Mouse (Mus musculus): ENCODE measurements around the gene Lbh. TPM values are rescaled to one million over a fixed set of nuclear protein-coding genes. Genes with fewer than 3 reads are reported as not detected.

Gene Lbh
- polyA plus RNA-seq, 1 experiment, result 216 TPM

GRCm38 (mm10) chr17:72890398-72890898 is 27.7 kb upstream of the Lbh start:
- Histone ChIP-seq H3K36me3 (ENCODE audit: control insufficient read depth, insufficient read depth, low read length) (no peaks in the 10 kb centered on the region), H3K4me1 (replicated peaks; ENCODE audit: control insufficient read depth, insufficient read depth, low read length) (peaks cover 15% of the 10 kb centered on the region), H3K4me3 (ENCODE audit: control insufficient read depth, insufficient read depth, low read length) (no peak overlapping the region), H3K27me3 (ENCODE audit: control insufficient read depth, insufficient read depth, low read length) (no peaks in the 10 kb centered on the region), H3K27ac (ENCODE audit: control insufficient read depth, insufficient read depth, low read length) (no peak overlapping the region)
- TF ChIP-seq CTCF (IDR thresholded peaks at IDR 0.05; ENCODE audit: borderline replicate concordance, control insufficient read depth, extremely low read depth, insufficient read depth, low read length, poor library complexity) (no peak), POLR2A (IDR thresholded peaks at IDR 0.05; ENCODE audit: control insufficient read depth, extremely low read depth, insufficient read depth, low read length, poor library complexity) (no peak)
- no peak for DNase-seq
- whole genome bisulfite sequencing, result 91% methylated on average over 8 of the region's 8 CpGs

- Histone ChIP-seq H3K4me3 (ENCODE audit: control insufficient read depth, insufficient read depth, low read length) (no peak overlapping the region), H3K4me1 (replicated peaks; ENCODE audit: control insufficient read depth, insufficient read depth, low read length) (peaks cover 15% of the 10 kb centered on the region), H3K36me3 (ENCODE audit: control insufficient read depth, insufficient read depth, low read length) (no peaks in the 10 kb centered on the region), H3K27me3 (ENCODE audit: control insufficient read depth, insufficient read depth, low read length) (no peaks in the 10 kb centered on the region), H3K27ac (ENCODE audit: control insufficient read depth, insufficient read depth, low read length) (no peak overlapping the region)
- 90% methylated on average over 6 of the region's 6 CpGs for WGBS
- DNase-seq, result no peak
- TF ChIP-seq POLR2A (IDR thresholded peaks at IDR 0.05; ENCODE audit: control insufficient read depth, extremely low read depth, insufficient read depth, low read length, poor library complexity), result no peak
- TF ChIP-seq CTCF (IDR thresholded peaks at IDR 0.05; ENCODE audit: borderline replicate concordance, control insufficient read depth, extremely low read depth, insufficient read depth, low read length, poor library complexity), result no peak
Observed at GRCm38 (mm10) chr17:72891556-72891955, 26.5 kb upstream of the Lbh start.

GRCm38 (mm10) chr17:72895506-72895905 is 22.6 kb upstream of the Lbh start:
- WGBS, result 95% methylated on average over 3 of the region's 3 CpGs
- no peak for DNase-seq
- Histone ChIP-seq H3K27me3 (ENCODE audit: control insufficient read depth, insufficient read depth, low read length) (no peaks in the 10 kb centered on the region), H3K27ac (ENCODE audit: control insufficient read depth, insufficient read depth, low read length) (no peak overlapping the region), H3K4me3 (ENCODE audit: control insufficient read depth, insufficient read depth, low read length) (no peak overlapping the region), H3K36me3 (ENCODE audit: control insufficient read depth, insufficient read depth, low read length) (no peaks in the 10 kb centered on the region), H3K4me1 (replicated peaks; ENCODE audit: control insufficient read depth, insufficient read depth, low read length) (peaks cover 2% of the 10 kb centered on the region)
- TF ChIP-seq POLR2A (IDR thresholded peaks at IDR 0.05; ENCODE audit: control insufficient read depth, extremely low read depth, insufficient read depth, low read length, poor library complexity) (no peak), CTCF (IDR thresholded peaks at IDR 0.05; ENCODE audit: borderline replicate concordance, control insufficient read depth, extremely low read depth, insufficient read depth, low read length, poor library complexity) (no peak)

GRCm38 (mm10) chr17:72897076-72897475 is 21.0 kb upstream of the Lbh start:
- Histone ChIP-seq H3K4me3 (ENCODE audit: control insufficient read depth, insufficient read depth, low read length) (no peak overlapping the region), H3K36me3 (ENCODE audit: control insufficient read depth, insufficient read depth, low read length) (no peaks in the 10 kb centered on the region), H3K4me1 (replicated peaks; ENCODE audit: control insufficient read depth, insufficient read depth, low read length) (no peaks in the 10 kb centered on the region), H3K27me3 (ENCODE audit: control insufficient read depth, insufficient read depth, low read length) (no peaks in the 10 kb centered on the region), H3K27ac (ENCODE audit: control insufficient read depth, insufficient read depth, low read length) (no peak overlapping the region)
- WGBS, result 97% methylated on average over 7 of the region's 7 CpGs
- TF ChIP-seq POLR2A (IDR thresholded peaks at IDR 0.05; ENCODE audit: control insufficient read depth, extremely low read depth, insufficient read depth, low read length, poor library complexity) (no peak), CTCF (IDR thresholded peaks at IDR 0.05; ENCODE audit: borderline replicate concordance, control insufficient read depth, extremely low read depth, insufficient read depth, low read length, poor library complexity) (no peak)
- DNase-seq, result no peak

- no peak for DNase-seq
- 97% methylated on average over 5 of the region's 5 CpGs for WGBS
- Histone ChIP-seq H3K36me3 (ENCODE audit: control insufficient read depth, insufficient read depth, low read length) (no peaks in the 10 kb centered on the region), H3K27ac (ENCODE audit: control insufficient read depth, insufficient read depth, low read length) (no peak overlapping the region), H3K4me1 (replicated peaks; ENCODE audit: control insufficient read depth, insufficient read depth, low read length) (no peaks in the 10 kb centered on the region), H3K4me3 (ENCODE audit: control insufficient read depth, insufficient read depth, low read length) (no peak overlapping the region), H3K27me3 (ENCODE audit: control insufficient read depth, insufficient read depth, low read length) (no peaks in the 10 kb centered on the region)
- TF ChIP-seq CTCF (IDR thresholded peaks at IDR 0.05; ENCODE audit: borderline replicate concordance, control insufficient read depth, extremely low read depth, insufficient read depth, low read length, poor library complexity) (no peak), POLR2A (IDR thresholded peaks at IDR 0.05; ENCODE audit: control insufficient read depth, extremely low read depth, insufficient read depth, low read length, poor library complexity) (no peak)
Observed at GRCm38 (mm10) chr17:72897961-72898360, 20.1 kb upstream of the Lbh start.

GRCm38 (mm10) chr17:72898775-72899174 is 19.3 kb upstream of the Lbh start:
- no peak overlapping the region for H3K27ac ChIP-seq (ENCODE audit: control insufficient read depth, insufficient read depth, low read length)
- H3K4me1 ChIP-seq (replicated peaks; ENCODE audit: control insufficient read depth, insufficient read depth, low read length), result no peaks in the 10 kb centered on the region
- no peak for DNase-seq
- TF ChIP-seq CTCF (IDR thresholded peaks at IDR 0.05; ENCODE audit: borderline replicate concordance, control insufficient read depth, extremely low read depth, insufficient read depth, low read length, poor library complexity) (no peak), POLR2A (IDR thresholded peaks at IDR 0.05; ENCODE audit: control insufficient read depth, extremely low read depth, insufficient read depth, low read length, poor library complexity) (no peak)
- WGBS, result 80% methylated on average over 3 of the region's 3 CpGs
- H3K4me3 ChIP-seq (ENCODE audit: control insufficient read depth, insufficient read depth, low read length), result no peak overlapping the region
- no peaks in the 10 kb centered on the region for H3K27me3 ChIP-seq (ENCODE audit: control insufficient read depth, insufficient read depth, low read length)
- H3K36me3 ChIP-seq (ENCODE audit: control insufficient read depth, insufficient read depth, low read length), result no peaks in the 10 kb centered on the region

- TF ChIP-seq POLR2A (IDR thresholded peaks at IDR 0.05; ENCODE audit: control insufficient read depth, extremely low read depth, insufficient read depth, low read length, poor library complexity) (no peak), CTCF (IDR thresholded peaks at IDR 0.05; ENCODE audit: borderline replicate concordance, control insufficient read depth, extremely low read depth, insufficient read depth, low read length, poor library complexity) (no peak)
- no peak for DNase-seq
- Histone ChIP-seq H3K4me3 (ENCODE audit: control insufficient read depth, insufficient read depth, low read length) (no peak overlapping the region), H3K27me3 (ENCODE audit: control insufficient read depth, insufficient read depth, low read length) (no peaks in the 10 kb centered on the region), H3K27ac (ENCODE audit: control insufficient read depth, insufficient read depth, low read length) (no peak overlapping the region), H3K36me3 (ENCODE audit: control insufficient read depth, insufficient read depth, low read length) (no peaks in the 10 kb centered on the region), H3K4me1 (replicated peaks; ENCODE audit: control insufficient read depth, insufficient read depth, low read length) (no peaks in the 10 kb centered on the region)
- WGBS, result 94% methylated on average over 6 of the region's 6 CpGs
Observed at GRCm38 (mm10) chr17:72901021-72901420, 17.1 kb upstream of the Lbh start.
